Mouse (Mus musculus) lung, postnatal 10 days (tissue): ENCODE results near the gene Mindy1.
A peak's percentile ranks its signal among the peaks of the same experiment; 100 is the strongest.

ENCODE experiments used
- DNase-seq: peaks from one replicate; pipeline ENCODE4 v3.0.0; 2021

The Mindy1 gene

GRCm38 (mm10) chr3:95295321-95296102, 14.4 kb downstream of the Mindy1 start:
- no peak for DNase-seq

DNA sequence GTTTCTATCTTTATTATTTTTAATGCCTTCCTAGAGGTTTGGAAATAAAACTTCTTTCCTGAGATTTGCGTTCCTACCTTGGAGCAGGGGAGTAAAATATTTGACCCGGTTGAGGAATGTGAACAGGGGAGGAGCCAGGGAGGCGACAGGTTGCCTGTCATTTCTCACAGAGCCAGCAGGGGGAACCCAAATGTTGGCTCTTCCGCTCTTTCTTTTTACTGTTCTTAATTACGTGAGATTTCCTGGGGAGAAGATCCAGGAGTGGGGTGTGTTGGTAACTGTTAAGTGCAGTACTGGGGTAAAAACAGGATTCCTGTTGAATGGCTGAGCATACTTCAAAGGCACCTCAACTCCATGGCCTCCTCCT, 14.9 kb downstream of the Mindy1 start:
- peak; percentile 73 for DNase-seq

DNA sequence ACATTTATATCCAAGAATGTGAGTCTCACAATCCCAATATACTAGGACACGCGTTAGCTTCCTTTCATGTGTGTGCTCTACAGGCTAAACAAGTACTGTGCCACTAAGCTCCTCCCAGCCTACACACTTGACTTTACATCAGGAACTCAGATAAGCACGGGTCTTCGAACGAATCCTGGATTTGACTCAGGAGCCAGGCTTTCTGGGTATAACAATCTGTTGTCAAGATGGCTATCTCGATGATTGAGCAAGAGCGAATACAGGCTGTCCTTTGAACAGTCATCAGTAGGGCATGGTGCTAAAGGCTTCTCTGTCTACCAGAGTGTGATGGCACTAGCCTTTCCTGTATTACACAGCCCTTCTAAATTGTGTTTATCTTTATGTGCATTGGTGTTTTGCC, 16.9 kb downstream of the Mindy1 start:
- DNase-seq: no peak

DNA sequence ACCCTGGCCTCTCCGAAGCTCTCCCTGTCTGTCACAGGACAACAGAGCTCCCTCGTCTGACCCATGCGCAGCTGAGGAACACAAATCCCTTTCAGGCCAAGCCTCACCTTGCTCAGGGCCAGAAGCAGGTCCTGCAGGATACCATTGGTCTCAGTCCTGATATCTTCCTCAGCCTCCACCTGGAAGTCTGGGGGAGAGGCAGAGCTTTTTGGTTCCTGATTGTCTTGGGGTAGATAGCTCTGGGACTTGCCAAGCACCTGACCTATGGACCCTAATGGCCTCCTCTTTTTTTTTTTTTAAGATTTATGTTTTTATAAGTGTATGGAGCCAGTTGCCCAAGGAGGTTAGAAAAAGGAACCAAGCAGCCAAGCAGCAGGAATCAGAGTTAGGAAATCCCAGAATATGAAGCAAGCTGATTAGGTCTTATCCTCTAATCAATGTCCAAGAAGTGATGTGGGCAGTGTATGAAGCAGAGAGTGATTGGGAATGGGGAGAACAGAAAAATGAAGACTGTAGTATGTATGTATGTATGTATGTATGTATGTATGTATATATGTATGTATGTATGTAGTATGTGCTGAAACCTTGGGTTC, 20.2 kb downstream of the Mindy1 start:
- DNase-seq: no peak

GRCm38 (mm10) chr3:95306244-95306643, 25.1 kb downstream of the Mindy1 start:
- no peak for DNase-seq

DNA sequence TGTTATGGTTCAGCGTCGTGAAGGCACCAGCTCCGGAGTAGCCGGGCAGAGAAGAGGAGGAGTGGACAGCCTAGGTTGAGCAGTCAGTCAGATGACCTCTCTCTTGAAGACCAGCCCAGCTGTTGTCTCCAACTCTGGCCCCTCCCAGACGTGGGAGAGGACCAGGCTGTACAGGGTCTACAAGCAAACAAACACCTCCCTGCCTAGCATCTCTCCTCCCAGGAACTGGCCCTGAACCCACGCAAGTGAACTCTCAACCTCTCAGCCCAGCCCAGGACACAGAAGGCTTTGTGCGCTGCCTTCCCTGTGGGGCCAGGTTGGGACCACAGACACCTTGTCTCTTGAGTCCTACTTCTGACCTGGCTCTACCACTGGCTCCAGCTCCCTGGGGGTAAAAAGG, 26.0 kb downstream of the Mindy1 start, which contains the start of gene Anxa9:
Anxa9 (minus strand) TSS at position 77 of the 400 bp plus-strand sequence.
- DNase-seq: no peak

DNA sequence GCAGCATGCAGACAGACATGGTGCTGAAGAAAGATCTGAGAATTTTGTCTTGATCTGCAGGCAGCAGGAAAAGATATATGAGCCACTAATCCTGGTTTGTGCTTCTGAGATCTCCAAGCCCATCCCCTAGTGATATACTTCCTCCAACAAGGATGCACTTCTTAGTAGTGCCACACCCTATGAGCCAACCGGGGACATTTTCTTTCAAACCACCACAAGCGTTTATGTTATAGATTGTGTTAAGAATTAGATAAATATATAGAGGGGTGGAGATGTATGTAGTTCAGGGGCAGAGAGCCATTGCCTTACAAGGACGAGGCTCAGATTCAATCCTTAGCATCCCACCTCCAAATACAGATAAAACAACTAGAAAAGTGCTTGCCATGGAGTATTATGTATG, 29.4 kb downstream of the Mindy1 start:
- no peak for DNase-seq

DNA sequence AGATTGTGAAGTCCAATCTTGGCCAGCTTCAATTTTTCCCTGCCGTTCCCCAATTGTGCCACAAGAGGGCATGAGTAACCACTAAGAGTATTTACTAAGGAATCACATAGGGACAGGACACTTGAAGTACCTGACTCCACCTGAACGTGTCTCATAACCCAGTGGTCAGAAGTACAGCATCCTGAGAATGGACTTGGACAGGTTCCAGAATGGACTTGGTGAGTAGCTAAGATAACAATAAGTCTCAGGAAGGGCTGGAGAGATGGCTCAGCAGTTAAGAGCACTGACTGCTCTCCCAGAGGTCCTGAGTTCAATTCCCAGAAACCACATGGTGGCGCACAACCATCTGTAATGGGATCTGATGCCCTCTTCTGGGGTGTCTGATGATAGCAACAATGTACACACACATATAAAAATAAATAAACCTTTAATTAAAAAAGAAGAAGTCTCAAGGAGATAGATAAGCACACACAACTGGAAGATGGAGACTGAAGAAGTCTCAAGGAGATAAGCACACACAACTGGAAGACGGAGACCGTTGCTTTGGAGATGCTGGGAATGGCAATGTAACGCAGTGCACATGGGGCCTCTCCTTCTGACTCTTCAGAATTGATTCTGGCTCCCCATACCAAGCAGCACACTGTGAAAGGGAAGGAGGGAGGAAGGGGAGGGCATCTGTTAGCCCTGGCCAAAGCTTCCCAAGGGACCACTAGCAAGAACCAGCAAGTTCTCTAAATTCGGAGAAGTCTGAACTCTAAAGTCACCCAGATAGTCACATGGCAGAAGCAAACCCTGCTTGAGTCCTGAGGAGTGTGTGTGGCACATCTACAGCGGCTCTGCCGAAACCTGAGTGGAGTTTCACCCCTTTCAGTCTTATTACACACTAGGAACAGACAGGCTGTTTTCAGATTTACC, 30.1 kb downstream of the Mindy1 start:
- DNase-seq: peak; percentile 84

- no peak for DNase-seq
These were observed 31.5 kb downstream of the Mindy1 start for GRCm38 (mm10) chr3:95312623-95313022.

DNA sequence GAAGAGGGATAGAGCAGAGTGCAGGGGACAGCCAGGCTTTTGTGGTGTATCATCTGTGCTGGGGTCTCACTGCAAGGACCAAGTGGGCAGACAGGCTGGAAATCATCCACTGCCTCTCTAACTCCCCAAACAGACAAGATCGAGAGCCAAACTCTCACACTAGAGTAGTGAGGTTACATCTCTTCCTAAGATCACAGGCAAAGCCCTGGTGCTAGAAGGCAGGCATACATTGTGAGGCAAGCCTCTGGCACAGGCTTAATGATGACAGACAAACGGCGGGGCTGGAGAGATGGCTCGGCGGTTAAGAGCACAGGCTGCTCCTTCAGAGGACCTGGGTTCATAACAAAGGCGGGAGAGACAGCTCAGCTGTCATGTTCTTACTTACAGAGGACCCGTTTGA, 32.3 kb downstream of the Mindy1 start:
- no peak for DNase-seq

GRCm38 (mm10) chr3:95314075-95314474, 32.9 kb downstream of the Mindy1 start:
- DNase-seq: no peak

DNA sequence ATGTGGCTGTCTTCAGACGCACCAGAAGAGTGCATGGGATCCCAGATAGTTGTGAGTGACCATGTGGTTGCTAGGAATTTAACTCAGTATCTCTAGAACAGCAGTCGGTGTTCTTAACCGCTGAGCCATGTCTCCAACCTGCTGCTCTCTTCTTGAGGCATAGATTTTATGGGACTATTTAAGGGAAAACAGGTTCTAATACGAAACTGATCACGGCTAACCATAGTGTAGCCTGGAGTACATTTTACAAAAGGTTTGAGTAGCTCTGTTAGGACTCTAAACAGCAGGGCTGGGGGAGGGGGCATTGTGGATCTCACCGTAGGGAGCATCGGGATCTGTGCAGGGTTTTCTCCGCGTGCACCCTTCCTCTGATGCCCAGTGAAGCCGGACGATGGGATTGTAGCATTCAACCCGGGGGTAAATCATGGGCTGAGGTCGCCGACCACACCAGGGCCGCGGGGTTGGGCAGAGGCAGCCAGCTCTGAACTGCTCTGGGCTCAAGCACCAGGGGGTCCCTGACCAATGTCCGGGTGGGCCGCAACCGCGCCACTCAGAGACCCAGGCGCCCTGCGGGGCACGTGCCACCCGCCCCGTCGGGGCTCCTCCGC, 33.4 kb downstream of the Mindy1 start, which contains the start of gene Cers2:
Cers2 (plus strand) TSS at position 306 of the 608 bp plus-strand sequence.
- DNase-seq: no peak

DNA sequence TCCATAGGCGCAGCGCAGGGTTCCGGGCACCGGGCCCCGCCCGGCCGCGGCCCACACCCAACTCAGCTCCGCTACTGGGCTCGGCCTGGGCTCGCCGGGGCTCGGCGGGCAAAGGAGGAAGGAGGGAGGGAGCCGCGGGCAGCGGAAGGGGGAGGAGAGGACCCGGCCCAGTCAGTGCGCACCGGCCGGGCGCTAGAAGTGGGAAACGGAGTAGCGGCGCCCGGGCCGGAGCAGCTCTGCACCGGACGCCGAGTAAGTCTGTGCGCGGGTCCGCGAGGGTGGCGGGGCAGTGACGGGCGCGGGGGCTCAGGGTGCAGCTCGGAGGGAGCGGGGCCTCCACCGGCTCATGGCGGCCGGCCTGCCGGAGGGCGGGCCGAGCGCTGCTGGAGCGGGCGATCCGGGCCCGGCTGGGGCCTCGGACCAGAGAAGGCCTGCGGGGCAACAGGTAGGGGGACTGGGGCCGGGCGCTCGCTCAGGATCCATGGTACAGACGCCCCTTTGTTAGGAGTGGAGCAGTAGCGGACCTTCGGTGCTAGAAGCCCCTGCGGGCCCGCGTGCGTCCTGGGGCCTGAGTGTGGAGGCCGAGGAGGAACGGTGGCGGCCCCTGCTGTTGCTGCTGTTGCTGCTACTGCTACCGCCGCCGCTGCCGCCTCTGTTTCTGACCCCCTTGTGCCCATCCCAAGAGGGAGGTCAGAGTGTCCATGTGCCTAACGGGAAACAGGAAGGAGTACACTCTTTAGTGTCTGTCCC, 34.1 kb downstream of the Mindy1 start:
- DNase-seq: peak; percentile 96

GRCm38 (mm10) chr3:95315844-95316550, 34.9 kb downstream of the Mindy1 start:
- DNase-seq: no peak

DNA sequence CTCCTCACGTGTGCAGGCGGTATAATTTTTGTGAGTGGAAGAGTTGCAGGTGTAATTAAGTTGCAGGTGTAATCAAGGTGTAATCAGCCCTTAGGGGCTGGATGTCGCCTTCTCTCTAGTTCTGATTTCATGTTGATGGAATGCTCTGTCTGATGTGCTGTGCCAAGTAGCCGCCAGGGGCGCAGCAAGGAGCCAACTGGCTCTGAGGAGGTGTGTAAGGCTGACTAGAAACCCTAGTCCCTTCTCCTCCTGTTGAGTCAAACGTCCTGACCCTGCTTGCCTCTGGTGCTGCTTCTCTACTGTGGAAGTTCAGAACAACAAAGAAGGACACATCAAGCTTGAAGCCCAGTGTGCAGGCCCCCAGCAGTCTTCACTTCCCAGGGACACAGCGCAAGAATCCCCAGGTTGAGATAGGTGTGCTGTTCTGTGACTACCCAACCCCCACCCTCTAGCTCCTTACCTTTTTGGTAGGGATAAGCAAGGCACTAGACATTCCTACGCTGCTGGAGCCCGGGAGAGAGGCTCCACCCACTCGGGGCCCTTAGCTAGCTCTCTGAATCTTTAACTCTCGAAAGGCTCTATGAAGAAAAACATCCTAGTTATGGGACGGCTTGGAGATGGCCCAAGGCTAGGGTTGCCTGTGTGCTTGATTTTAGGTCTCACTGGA, 36.4 kb downstream of the Mindy1 start:
- DNase-seq: peak; percentile 83

DNA sequence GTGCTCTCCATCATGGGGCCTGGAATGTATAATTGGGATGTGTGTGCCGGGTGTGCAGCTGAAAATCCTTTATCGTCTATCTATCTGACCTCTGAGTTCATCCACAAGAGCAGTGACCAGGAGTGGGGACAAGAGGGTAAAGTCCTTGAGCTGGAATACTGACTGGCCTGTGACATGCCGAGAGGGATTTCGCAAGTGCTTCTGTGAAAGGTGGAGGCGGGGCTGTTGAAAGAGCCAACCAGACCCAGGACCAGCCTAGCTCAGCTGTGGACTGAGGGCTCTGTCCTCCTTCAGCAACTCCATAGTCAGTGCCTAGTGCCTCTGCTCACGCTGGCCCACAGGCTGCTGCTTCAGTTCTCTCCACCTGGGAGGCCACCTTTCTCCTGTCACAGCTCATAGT, 37.4 kb downstream of the Mindy1 start:
- DNase-seq: peak; percentile 81

- no peak for DNase-seq
These were observed 38.0 kb downstream of the Mindy1 start for GRCm38 (mm10) chr3:95319110-95319509.

- no peak for DNase-seq
These were observed 38.8 kb downstream of the Mindy1 start for GRCm38 (mm10) chr3:95319701-95320625.

DNA sequence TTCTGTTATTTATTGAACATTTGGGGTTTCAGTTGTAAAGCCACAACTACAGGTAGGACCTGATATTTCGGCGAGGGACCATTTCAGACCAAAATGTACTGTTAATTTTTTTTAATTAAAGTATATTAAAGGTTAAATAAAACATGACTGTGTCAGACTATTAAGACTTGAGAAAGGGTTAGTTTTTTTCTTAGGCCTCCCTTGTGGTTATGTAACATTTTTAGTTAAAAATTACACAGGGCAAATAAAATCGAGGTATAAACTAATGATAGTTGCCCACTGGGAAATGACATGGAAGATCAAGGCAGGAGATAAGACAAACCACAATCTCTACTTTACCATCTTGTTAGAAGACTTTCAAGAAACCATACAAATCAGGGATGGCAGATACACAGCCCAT, 42.3 kb downstream of the Mindy1 start:
- DNase-seq: no peak
